Mouse (Mus musculus): Measurements from ENCODE around the gene Tob2.

Tob2 gene

GRCm38 (mm10) chr15:81860471-81861135 is 2.0 kb upstream of the Tob2 start:
- peak; percentile 47 for DNase-seq (ENCODE audit: low spot score)

GRCm38 (mm10) chr15:81859330-81860255 is 997 bp upstream of the Tob2 start:
- peak; percentile 92 for DNase-seq (ENCODE audit: low spot score)

- DNase-seq (ENCODE audit: low spot score): peak; percentile 94
These were observed 469 bp downstream of the Tob2 start for GRCm38 (mm10) chr15:81858138-81858516.

- no peak for DNase-seq (ENCODE audit: low spot score)
These were observed 876 bp downstream of the Tob2 start for GRCm38 (mm10) chr15:81857724-81858116.

- DNase-seq (ENCODE audit: low spot score): no peak
These were observed 1.5 kb downstream of the Tob2 start for GRCm38 (mm10) chr15:81856938-81857723.

- peak; percentile 86 for DNase-seq (ENCODE audit: low spot score)
These were observed 2.4 kb downstream of the Tob2 start for GRCm38 (mm10) chr15:81856030-81856790.

- no peak for DNase-seq (ENCODE audit: low spot score)
These were observed 5.5 kb downstream of the Tob2 start for GRCm38 (mm10) chr15:81853081-81853480.

- no peak for DNase-seq (ENCODE audit: low spot score)
These were observed 6.1 kb downstream of the Tob2 start for GRCm38 (mm10) chr15:81852411-81853000.

GRCm38 (mm10) chr15:81851375-81851774 is 7.2 kb downstream of the Tob2 start:
- no peak for DNase-seq (ENCODE audit: low spot score)

- DNase-seq (ENCODE audit: low spot score): no peak
These were observed 7.9 kb downstream of the Tob2 start for GRCm38 (mm10) chr15:81850718-81851117.

- no peak for DNase-seq (ENCODE audit: low spot score)
These were observed 9.5 kb downstream of the Tob2 start for GRCm38 (mm10) chr15:81849104-81849503.

- peak; percentile 81 for DNase-seq (ENCODE audit: low spot score)
These were observed 10.3 kb downstream of the Tob2 start for GRCm38 (mm10) chr15:81848301-81848700.

- DNase-seq (ENCODE audit: low spot score): no peak
These were observed 10.7 kb downstream of the Tob2 start for GRCm38 (mm10) chr15:81847861-81848260.

- no peak for DNase-seq (ENCODE audit: low spot score)
These were observed 11.4 kb downstream of the Tob2 start for GRCm38 (mm10) chr15:81847161-81847560.

- no peak for DNase-seq (ENCODE audit: low spot score)
These were observed 11.8 kb downstream of the Tob2 start for GRCm38 (mm10) chr15:81846755-81847154.

- DNase-seq (ENCODE audit: low spot score): no peak
These were observed 12.9 kb downstream of the Tob2 start for GRCm38 (mm10) chr15:81845724-81846123.

GRCm38 (mm10) chr15:81845033-81845625 is 13.5 kb downstream of the Tob2 start:
- DNase-seq (ENCODE audit: low spot score): no peak

- DNase-seq (ENCODE audit: low spot score): no peak
These were observed 16.3 kb downstream of the Tob2 start for GRCm38 (mm10) chr15:81842275-81842674.

GRCm38 (mm10) chr15:81840306-81840705 is 18.3 kb downstream of the Tob2 start:
- DNase-seq (ENCODE audit: low spot score): no peak

GRCm38 (mm10) chr15:81839634-81840033 is 19.0 kb downstream of the Tob2 start:
- peak; percentile 88 for DNase-seq (ENCODE audit: low spot score)

Measured in layer of hippocampus, adult 11-12 months (tissue).